In the genomic region with DNA sequence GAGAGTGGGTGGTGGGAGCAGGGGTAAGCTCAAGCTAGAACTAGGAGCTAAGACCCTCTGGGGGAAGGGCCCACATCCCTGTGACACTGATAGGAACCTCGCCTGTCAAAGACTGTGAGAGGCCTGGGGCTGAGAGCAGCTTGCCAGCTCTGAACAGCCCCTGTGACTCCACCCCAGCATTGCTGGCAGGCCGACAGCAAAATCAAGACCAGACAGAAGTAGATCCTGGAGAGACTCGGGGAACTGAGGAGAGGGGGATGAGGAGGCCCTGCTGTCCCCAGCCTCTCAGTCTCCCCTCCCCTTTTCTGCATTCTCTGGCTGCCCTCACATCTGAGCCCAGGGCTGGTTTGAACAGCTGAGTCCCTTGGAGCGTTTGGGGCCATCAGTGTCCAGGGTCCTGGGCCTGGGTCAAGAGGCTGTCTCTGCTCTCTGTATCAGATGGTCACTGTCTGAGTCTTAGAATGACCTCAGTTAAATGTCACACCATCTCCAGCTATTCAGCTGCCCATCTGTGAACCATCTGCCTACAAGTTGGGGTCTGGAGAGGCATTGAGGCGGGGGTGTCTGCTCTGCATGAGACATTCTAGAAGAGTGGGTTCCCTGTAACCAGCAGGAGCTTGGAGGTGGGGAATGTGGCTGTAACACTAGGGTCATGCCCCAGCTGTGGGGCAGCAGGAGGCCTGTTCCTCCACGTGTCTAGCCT, we compare ENCODE assay signal across 9 mouse cellular contexts. TPM values are rescaled to one million over a fixed set of nuclear protein-coding genes. Genes with fewer than 3 reads are reported as not detected.
DNase-seq lines count a peak whose midpoint lies in the region; ATAC-seq lines count a peak whose summit lies in the region.
"Had no signal": no experiment of that assay in that cellular context is flagged by ENCODE, and none has a peak within 500 bp of the region (broad histone marks: within the 10 kb centered on the region; RNA-seq: fewer than 3 reads in every experiment).

No protein-coding gene starts in this region.

- no peak overlapping the region for H3K27ac ChIP-seq in midbrain, embryonic 14.5 days (replicated peaks; ENCODE audit: low read depth, low read length)

- WGBS in midbrain, embryonic 14.5 days: 40% methylated on average over 6 of the region's 6 CpGs

- intact Hi-C loops in heart, postnatal 25 days (cut with DNase I): no loop called here
- intact Hi-C loops in heart, postnatal 14 days (cut with DNase I): no loop called here

- no peak for ATAC-seq in midbrain, embryonic 14.5 days (ENCODE audit: low FRiP score, low TSS enrichment)
- no peak for ATAC-seq in activated CD4-positive, CD25-positive, alpha-beta regulatory T cell, adult 4 months

- H3K4me1 ChIP-seq in midbrain, embryonic 14.5 days (ENCODE audit: control insufficient read depth, insufficient read depth, low read length): no peaks in the 10 kb centered on the region

- H3K9me3 ChIP-seq in midbrain, embryonic 14.5 days (ENCODE audit: control insufficient read depth, low read length): no peaks in the 10 kb centered on the region

- DNase-seq in heart, adult 18-20 months: peak; percentile 52 to 61
- DNase-seq in heart, postnatal 25 days (ENCODE audit: low spot score): no peak
- DNase-seq in embryo, embryonic 9.5 days (ENCODE audit: extremely low spot score): peak; percentile 53
- DNase-seq in heart, postnatal 14 days: peak; percentile 67 to 72
- peak; percentile 19 for DNase-seq in midbrain, embryonic 14.5 days
- no peak for DNase-seq in left cerebral cortex, adult 11 months (ENCODE audit: low spot score)
- no peak for DNase-seq in natural killer cell, adult 2 months (ENCODE audit: low spot score in 2 of 2)

- H3K9ac ChIP-seq in midbrain, embryonic 14.5 days (replicated peaks; ENCODE audit: low read length): no peak overlapping the region

- H3K4me2 ChIP-seq in midbrain, embryonic 14.5 days (ENCODE audit: low read length): no peak overlapping the region

- no peak overlapping the region for H3K4me3 ChIP-seq in midbrain, embryonic 14.5 days (replicated peaks; ENCODE audit: low read depth, low read length)

- H3K27me3 ChIP-seq in midbrain, embryonic 14.5 days (ENCODE audit: control insufficient read depth, insufficient read depth, low read length): no peaks in the 10 kb centered on the region

- H3K36me3 ChIP-seq in midbrain, embryonic 14.5 days (ENCODE audit: control insufficient read depth, insufficient read depth, low read length): no peaks in the 10 kb centered on the region

RNA-seq across cellular contexts. Expression of gene Megf6, which starts 53.9 kb away (rescaled TPM):
- total RNA-seq in heart, adult 18-20 months (2021): 1 to 10 TPM; 3.7 to 4.6 TPM
- 1 to 10 TPM; 7.4 to 8.9 TPM for total RNA-seq in heart, postnatal 25 days (2021)
- 10 to 100 TPM; 18.2 to 20.6 TPM for total RNA-seq in heart, postnatal 14 days (2021)
- polyA plus RNA-seq in midbrain, embryonic 14.5 days (2014; fragmentation: Nextera tagmentation; extraction: Ambion mirVana): 6.9 and 8.4 TPM in 2 replicates
- not detected for polyA plus RNA-seq in activated CD4-positive, CD25-positive, alpha-beta regulatory T cell, adult 4 months (2017; shearing (Covaris generic))
- total RNA-seq: neutrophil, adult 5-6 weeks had no signal

Comparison
In these comparisons a context has a peak if more than half of its experiments do, and no peak if none do; other contexts are left out.
1. DNase-seq: peak in heart, adult 18-20 months (2 of 2), embryo, embryonic 9.5 days (single experiment), heart, postnatal 14 days (2 of 2) and midbrain, embryonic 14.5 days (single experiment); none in heart, postnatal 25 days (single experiment), left cerebral cortex, adult 11 months (single experiment) and natural killer cell, adult 2 months (0 of 2).